25 mouse cellular contexts compared by ENCODE assay signal in the genomic region with DNA sequence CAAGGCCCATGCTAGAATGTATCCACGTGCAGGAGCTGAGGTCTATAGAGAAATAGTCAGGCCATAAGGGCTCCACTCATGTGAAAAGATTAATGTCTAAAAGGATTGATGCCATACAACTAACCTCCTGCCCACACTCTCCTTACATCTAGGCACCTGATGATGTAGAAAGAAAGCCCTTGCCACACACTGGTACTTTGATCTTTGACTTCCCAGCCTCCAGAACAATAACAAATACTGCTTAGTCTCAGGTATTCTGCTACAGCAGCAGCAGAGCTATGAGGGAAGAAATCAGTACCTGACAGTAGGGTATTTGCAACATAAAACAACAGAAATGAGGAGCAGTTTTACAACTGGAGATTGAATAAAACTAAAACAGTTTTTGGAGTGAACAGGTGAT. TPM values are rescaled to one million over a fixed set of nuclear protein-coding genes. Genes with fewer than 3 reads are reported as not detected.
DNase-seq lines count a peak whose midpoint lies in the region; ATAC-seq and TF ChIP-seq lines count a peak whose summit lies in the region.
"Had no signal": no experiment of that assay in that cellular context is flagged by ENCODE, and none has a peak within 500 bp of the region (broad histone marks: within the 10 kb centered on the region; RNA-seq: fewer than 3 reads in every experiment).

No protein-coding gene starts in this region.

- peak; percentile 60 for ATAC-seq in intestine, postnatal 0 days
- ATAC-seq in intestine, embryonic 15.5 days = no peak
- ATAC-seq in liver, embryonic 12.5 days = no peak
- no peak for ATAC-seq in granulocyte monocyte progenitor cell, adult 5-6 weeks (replicated peaks; ENCODE audit: poor library complexity, severe bottlenecking)
- ATAC-seq: forebrain, embryonic 13.5 days; forebrain, embryonic 15.5 days; forebrain, postnatal 0 days; Patski had no signal

- DNase-seq in liver, adult 2 months (ENCODE audit: extremely low read depth, low read depth, low spot score) = peak; percentile 66
- peak; percentile 39 for DNase-seq in CD4-positive helper T cell, adult 2 months (ENCODE audit: low read depth, low spot score)
- peak; percentile 42 for DNase-seq in T-cell, adult 2 months (ENCODE audit: low spot score)
- no peak for DNase-seq in adrenal gland, adult 18-20 months (ENCODE audit: low spot score in 2 of 2)
- DNase-seq: adrenal gland, adult 8-10 months; adrenal gland, postnatal 14 days; adrenal gland, postnatal 36 days; B cell, adult 2 months; cerebellum, adult 11-12 months; cerebellum, adult 2 months; cerebellum, adult 9-10 months; cerebellum, postnatal 10 days; cerebellum, postnatal 25 days; forebrain, postnatal 0 days had no signal

- H3K79me2 ChIP-seq in liver, adult 2 months (ENCODE audit: control insufficient read depth, insufficient read depth, low read length) = peaks cover 24% of the 10 kb centered on the region; the same call in 1 of the 2 replicates

- H3K9me3 ChIP-seq in intestine, postnatal 0 days (ENCODE audit: control insufficient read depth) = no peaks in the 10 kb centered on the region
- H3K9me3 ChIP-seq in intestine, embryonic 15.5 days = no peaks in the 10 kb centered on the region
- no peaks in the 10 kb centered on the region for H3K9me3 ChIP-seq in liver, embryonic 12.5 days (replicated peaks)
- H3K9me3 ChIP-seq: embryonic facial prominence, embryonic 10.5 days; embryonic facial prominence, embryonic 12.5 days; forebrain, embryonic 13.5 days; forebrain, embryonic 15.5 days; G1E had no signal

- H3K4me3 ChIP-seq in intestine, postnatal 0 days (ENCODE audit: low read depth, low read length) = no peak overlapping the region
- H3K4me3 ChIP-seq in intestine, embryonic 15.5 days (replicated peaks) = no peak overlapping the region
- H3K4me3 ChIP-seq in liver, adult 2 months (ENCODE audit: insufficient read depth, low read depth, low read length) = no peak overlapping the region
- no peak overlapping the region for H3K4me3 ChIP-seq in liver, embryonic 12.5 days
- H3K4me3 ChIP-seq: embryonic facial prominence, embryonic 10.5 days; embryonic facial prominence, embryonic 12.5 days; forebrain, embryonic 13.5 days; forebrain, embryonic 15.5 days had no signal

- no peak overlapping the region for H3K9ac ChIP-seq in intestine, postnatal 0 days (ENCODE audit: low read depth, low read length)
- H3K9ac ChIP-seq in intestine, embryonic 15.5 days = no peak overlapping the region
- H3K9ac ChIP-seq in liver, adult 2 months (ENCODE audit: low read depth, low read length) = no peak overlapping the region
- H3K9ac ChIP-seq in liver, embryonic 12.5 days = no peak overlapping the region
- H3K9ac ChIP-seq: embryonic facial prominence, embryonic 12.5 days; forebrain, embryonic 13.5 days; forebrain, embryonic 15.5 days; forebrain, postnatal 0 days had no signal

- H3K27me3 ChIP-seq in intestine, postnatal 0 days (replicated peaks; ENCODE audit: control insufficient read depth, insufficient read depth, low read length) = no peaks in the 10 kb centered on the region
- no peaks in the 10 kb centered on the region for H3K27me3 ChIP-seq in intestine, embryonic 15.5 days (replicated peaks)
- no peaks in the 10 kb centered on the region for H3K27me3 ChIP-seq in liver, adult 2 months (ENCODE audit: control insufficient read depth, insufficient read depth, low read length)
- no peaks in the 10 kb centered on the region for H3K27me3 ChIP-seq in liver, embryonic 12.5 days (replicated peaks)
- H3K27me3 ChIP-seq: CH12.LX; embryonic facial prominence, embryonic 12.5 days; forebrain, embryonic 13.5 days; forebrain, embryonic 15.5 days; Patski had no signal

- no peak overlapping the region for H3K27ac ChIP-seq in intestine, postnatal 0 days (ENCODE audit: low read depth, low read length)
- no peak overlapping the region for H3K27ac ChIP-seq in intestine, embryonic 15.5 days
- no peak overlapping the region for H3K27ac ChIP-seq in liver, adult 2 months (replicated peaks; ENCODE audit: insufficient read depth, low read depth, low read length)
- no peak overlapping the region for H3K27ac ChIP-seq in liver, embryonic 12.5 days
- H3K27ac ChIP-seq: embryonic facial prominence, embryonic 10.5 days; embryonic facial prominence, embryonic 12.5 days; forebrain, embryonic 13.5 days; forebrain, embryonic 15.5 days had no signal

- TF ChIP-seq CTCF in intestine, postnatal 0 days (IDR thresholded peaks at IDR 0.05; ENCODE audit: low read depth) = no peak
- no peak for TF ChIP-seq CTCF in liver, adult 2 months (IDR thresholded peaks at IDR 0.05; ENCODE audit: low read depth, low read length)

- 65% methylated on average over 1 of the region's 1 CpGs for WGBS in intestine, postnatal 0 days
- WGBS in intestine, embryonic 15.5 days = 67% methylated on average over 1 of the region's 1 CpGs
- 86% methylated on average over 1 of the region's 1 CpGs for WGBS in liver, adult 2 months
- WGBS in liver, embryonic 12.5 days (ENCODE audit: insufficient replicate concordance) = 95% methylated on average over 1 of the region's 1 CpGs

- no peaks in the 10 kb centered on the region for H3K36me3 ChIP-seq in intestine, postnatal 0 days (ENCODE audit: control insufficient read depth, insufficient read depth)
- no peaks in the 10 kb centered on the region for H3K36me3 ChIP-seq in intestine, embryonic 15.5 days
- no peaks in the 10 kb centered on the region for H3K36me3 ChIP-seq in liver, adult 2 months (ENCODE audit: control insufficient read depth, insufficient read depth, low read length)
- peaks cover 9% of the 10 kb centered on the region for H3K36me3 ChIP-seq in liver, embryonic 12.5 days

- H3K4me1 ChIP-seq in intestine, postnatal 0 days (replicated peaks; ENCODE audit: control insufficient read depth, insufficient read depth, low read length) = no peaks in the 10 kb centered on the region
- H3K4me1 ChIP-seq in intestine, embryonic 15.5 days (replicated peaks) = no peaks in the 10 kb centered on the region
- H3K4me1 ChIP-seq in liver, adult 2 months (ENCODE audit: control insufficient read depth, insufficient read depth, low read length) = no peaks in the 10 kb centered on the region; the same call in 1 of the 2 replicates
- H3K4me1 ChIP-seq in liver, embryonic 12.5 days = peaks cover 17% of the 10 kb centered on the region; the same call in 1 of the 2 replicates
- H3K4me1 ChIP-seq: embryonic facial prominence, embryonic 10.5 days; embryonic facial prominence, embryonic 12.5 days; forebrain, embryonic 13.5 days had no signal

- TF ChIP-seq POLR2A in liver, adult 2 months (IDR thresholded peaks at IDR 0.05; ENCODE audit: extremely low read depth, insufficient read depth, low read length) = no peak

- H3K4me2 ChIP-seq in intestine, postnatal 0 days (replicated peaks; ENCODE audit: low read depth) = no peak overlapping the region
- no peak overlapping the region for H3K4me2 ChIP-seq in intestine, embryonic 15.5 days (replicated peaks)
- H3K4me2 ChIP-seq in liver, embryonic 12.5 days = no peak overlapping the region
- H3K4me2 ChIP-seq: embryonic facial prominence, embryonic 12.5 days; forebrain, embryonic 13.5 days; forebrain, embryonic 15.5 days had no signal

RNA-seq across cellular contexts. Expression of gene Tcf12, which starts 19.5 kb away (rescaled TPM):
- 19.1 and 23.1 TPM in 2 replicates for polyA plus RNA-seq in intestine, postnatal 0 days (2015; fragmentation: Nextera tagmentation; extraction: Ambion mirVana)
- polyA plus RNA-seq in intestine, embryonic 15.5 days (2015; fragmentation: Nextera tagmentation; extraction: Ambion mirVana) = 34.8 and 35.2 TPM in 2 replicates
- 19.2 and 21.4 TPM in 2 replicates for total RNA-seq in liver, adult 2 months (2014; rRNA removed)
- 14.1 and 18.4 TPM in 2 replicates for polyA plus RNA-seq in liver, adult 2 months (2012; rRNA removed)
- polyA plus RNA-seq in liver, embryonic 12.5 days (2016; fragmentation: Nextera tagmentation; extraction: Ambion mirVana) = 19.7 and 19.9 TPM in 2 replicates
- total RNA-seq in granulocyte monocyte progenitor cell, adult 5-6 weeks (2014; fragmentation: Nextera tagmentation) = 76.7 and 79.8 TPM in 2 replicates
- 38.5 and 52.7 TPM in 2 replicates for total RNA-seq in granulocyte monocyte progenitor cell, adult 5-6 weeks (2017)
- 10 to 100 TPM; 67.2 to 68.1 TPM for total RNA-seq in adrenal gland, adult 18-20 months (2021)

Comparison
In these comparisons a context has a peak if more than half of its experiments do, and no peak if none do; other contexts are left out.
1. DNase-seq: peak in liver, adult 2 months (single experiment), CD4-positive helper T cell, adult 2 months (single experiment) and T-cell, adult 2 months (single experiment); none in adrenal gland, adult 18-20 months (0 of 2).